Mouse (Mus musculus) hindbrain, embryonic 14.5 days (tissue): Measurements from ENCODE around the gene Clec11a. TPM values are rescaled to one million over a fixed set of nuclear protein-coding genes. Genes with fewer than 3 reads are reported as not detected.

ENCODE experiments used
- ATAC-seq: fragments of 200-750 bp; cut with Nextera tagmentation; 2 replicates; pipeline ENCODE4 v1.8.0; 2017; ENCODE audit warnings: moderate number of reproducible peaks, mild to moderate bottlenecking, moderate TSS enrichment, moderate library complexity; ENCODE audit not compliant: low FRiP score
- DNase-seq: peaks from one replicate; pipeline ENCODE4 v3.0.0-alpha.2; 2015; ENCODE audit warnings: low spot score
- H3K27ac ChIP-seq: fragments of 300-500 bp; sonication (generic); 2 replicates; pipeline ENCODE4 v1.5.1; 2014; ENCODE audit warnings: mild to moderate bottlenecking, moderate library complexity
- H3K27me3 ChIP-seq: fragments of 300-500 bp; sonication (generic); 2 replicates; pipeline ENCODE4 v1.6.1; 2014; ENCODE audit warnings: mild to moderate bottlenecking, low read length, mixed read lengths; ENCODE audit not compliant: control insufficient read depth, insufficient read depth
- H3K36me3 ChIP-seq: fragments of 300-500 bp; sonication (generic); replicated peaks from 2 replicates; pipeline ENCODE4 v1.6.1; 2014; ENCODE audit not compliant: control insufficient read depth, insufficient read depth
- H3K4me1 ChIP-seq: fragments of 300-500 bp; sonication (generic); replicated peaks from 2 replicates; pipeline ENCODE4 v1.6.1; 2014; ENCODE audit warnings: antibody characterized with exemption, low read length, mixed read lengths; ENCODE audit not compliant: control insufficient read depth, insufficient read depth
- H3K4me2 ChIP-seq: fragments of 300-500 bp; sonication (generic); replicated peaks from 2 replicates; pipeline ENCODE4 v1.6.1; 2014; ENCODE audit warnings: mild to moderate bottlenecking, moderate library complexity
- H3K4me3 ChIP-seq: fragments of 300-500 bp; sonication (generic); replicated peaks from 2 replicates; pipeline ENCODE4 v1.5.1; 2014; ENCODE audit warnings: mild to moderate bottlenecking, low read length
- H3K9ac ChIP-seq: fragments of 300-500 bp; sonication (generic); 2 replicates; pipeline ENCODE4 v1.6.1; 2014
- H3K9me3 ChIP-seq: fragments of 300-500 bp; sonication (generic); 2 replicates; pipeline ENCODE4 v1.6.1; 2016; ENCODE audit warnings: low read length; ENCODE audit not compliant: control insufficient read depth
- WGBS: fragments of 180-500 bp; shearing (Covaris S2); extraction: QIAGEN DNeasy Blood & Tissue Kit; methylation state at CpG from one replicate; pipeline ENCODE4 v1.1.7; 2014; 5-methylcytosine and 5-hydroxymethylcytosine counted together
- polyA plus RNA-seq: library from polyadenylated mRNA; unstranded; fragments of >200 nt; fragmentation: Nextera tagmentation; extraction: Ambion mirVana; gene quantifications from 2 replicates; pipeline ENCODE4 v1.2.1, GENCODE M21; 2014

Clec11a gene
- polyA plus RNA-seq, 1 experiment from 2014 or later, result 3.7 TPM

DNA sequence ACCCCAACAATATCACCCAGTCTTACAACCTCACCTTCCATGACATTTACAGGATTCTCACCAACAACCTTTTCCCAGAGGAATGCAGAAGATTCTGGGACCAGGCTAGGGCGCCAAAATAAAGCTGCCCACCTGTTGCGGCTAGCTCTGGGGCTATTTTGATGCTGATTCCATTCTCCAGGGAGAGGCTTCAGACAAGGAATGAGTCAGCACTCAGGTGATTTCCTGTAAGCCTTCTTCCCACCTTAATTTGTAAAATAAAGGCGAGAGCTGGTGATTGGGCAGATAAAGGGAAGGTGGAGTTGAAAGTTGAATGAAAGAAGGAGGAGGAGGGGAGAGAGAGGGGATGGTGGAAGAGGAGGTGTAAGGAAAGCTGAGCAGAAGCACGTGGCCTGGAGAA is 15.3 kb downstream of the Clec11a start:
- H3K27ac ChIP-seq, result no peak overlapping the region
- H3K36me3 ChIP-seq, result no peaks in the 10 kb centered on the region
- H3K4me1 ChIP-seq, result no peaks in the 10 kb centered on the region
- no peaks in the 10 kb centered on the region for H3K27me3 ChIP-seq
- no peak overlapping the region for H3K9ac ChIP-seq
- peaks cover 4% of the 10 kb centered on the region; the same call in 1 of the 2 replicates for H3K9me3 ChIP-seq
- no peak for ATAC-seq
- no peak overlapping the region for H3K4me3 ChIP-seq
- 49% methylated on average over 4 of the region's 4 CpGs for WGBS
- no peak overlapping the region for H3K4me2 ChIP-seq
- no peak for DNase-seq

DNA sequence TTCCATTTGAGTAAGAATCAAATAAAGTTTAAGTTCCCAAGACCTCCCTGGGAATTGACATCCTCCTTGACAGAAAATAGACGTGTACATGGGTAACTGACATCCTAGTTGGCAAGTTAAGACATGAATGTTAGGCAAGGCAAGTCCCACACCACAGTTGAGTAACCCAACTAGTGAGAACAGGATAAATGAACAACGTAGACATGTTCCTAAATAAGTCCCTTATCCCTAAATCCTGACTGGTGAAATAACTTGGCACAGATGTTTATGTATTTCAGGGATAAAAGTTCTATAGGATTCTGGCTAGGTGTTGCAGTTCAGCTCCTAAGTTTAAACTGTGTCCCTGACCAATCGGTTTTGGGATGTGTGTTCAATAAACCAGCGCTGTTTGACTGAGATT is 15.7 kb downstream of the Clec11a start:
- Histone ChIP-seq H3K27ac (no peak overlapping the region), H3K36me3 (no peaks in the 10 kb centered on the region), H3K9ac (no peak overlapping the region), H3K4me1 (no peaks in the 10 kb centered on the region), H3K4me3 (no peak overlapping the region), H3K4me2 (no peak overlapping the region), H3K9me3 (peaks cover 4% of the 10 kb centered on the region; the same call in 1 of the 2 replicates), H3K27me3 (no peaks in the 10 kb centered on the region)
- no peak for ATAC-seq
- 83% methylated on average over 4 of the region's 4 CpGs for WGBS
- DNase-seq, result no peak

DNA sequence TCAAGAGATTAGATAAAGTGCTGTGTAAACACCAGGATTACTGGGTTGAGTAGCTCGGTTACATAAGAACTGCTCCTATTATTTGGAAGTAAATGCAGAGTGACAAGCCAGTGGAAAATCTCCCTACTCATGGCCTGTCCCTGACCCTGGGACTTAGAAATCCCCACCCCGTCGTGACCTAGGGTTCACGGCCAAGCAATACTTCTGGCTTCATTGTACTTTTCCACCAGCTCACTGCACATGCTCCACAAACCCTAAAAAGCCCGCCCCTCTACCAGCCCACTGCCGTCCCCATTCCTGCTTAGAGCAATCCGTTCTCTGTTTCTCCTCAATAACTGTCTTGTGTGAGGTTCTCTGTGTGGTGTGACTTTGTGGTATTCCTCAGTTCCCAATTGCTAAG is 18.9 kb downstream of the Clec11a start:
- Histone ChIP-seq H3K4me2 (no peak overlapping the region), H3K36me3 (no peaks in the 10 kb centered on the region), H3K9ac (no peak overlapping the region), H3K4me3 (no peak overlapping the region), H3K4me1 (no peaks in the 10 kb centered on the region), H3K27ac (no peak overlapping the region), H3K27me3 (no peaks in the 10 kb centered on the region), H3K9me3 (peaks cover 4% of the 10 kb centered on the region; the same call in 1 of the 2 replicates)
- DNase-seq (no peak), ATAC-seq (no peak)
- 73% methylated on average over 7 of the region's 7 CpGs for WGBS

DNA sequence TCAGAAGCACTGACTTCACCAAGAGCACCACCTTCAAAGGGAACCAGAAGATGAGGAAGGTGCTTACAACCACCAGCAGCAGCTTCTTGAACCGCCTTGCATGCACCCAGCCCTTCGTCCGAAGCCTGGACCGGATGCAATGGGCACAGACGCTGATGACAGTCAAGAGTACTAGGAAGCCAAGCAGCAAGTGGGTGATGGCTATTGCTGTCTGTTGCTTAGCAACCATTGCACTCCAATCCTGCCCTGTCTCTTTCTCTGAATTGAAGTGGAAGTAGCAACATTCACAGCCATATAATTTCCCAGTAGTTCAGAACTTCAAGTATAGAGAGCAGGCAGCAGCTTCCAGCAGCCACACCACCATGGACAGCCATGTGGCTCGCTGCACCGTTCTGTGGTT is 25.1 kb downstream of the Clec11a start:
- Histone ChIP-seq H3K27ac (no peak overlapping the region), H3K9me3 (no peaks in the 10 kb centered on the region; the same call in 1 of the 2 replicates), H3K4me1 (no peaks in the 10 kb centered on the region), H3K36me3 (no peaks in the 10 kb centered on the region), H3K9ac (no peak overlapping the region), H3K27me3 (no peaks in the 10 kb centered on the region), H3K4me2 (no peak overlapping the region), H3K4me3 (no peak overlapping the region)
- 67% methylated on average over 7 of the region's 7 CpGs for WGBS
- DNase-seq (no peak), ATAC-seq (no peak)

DNA sequence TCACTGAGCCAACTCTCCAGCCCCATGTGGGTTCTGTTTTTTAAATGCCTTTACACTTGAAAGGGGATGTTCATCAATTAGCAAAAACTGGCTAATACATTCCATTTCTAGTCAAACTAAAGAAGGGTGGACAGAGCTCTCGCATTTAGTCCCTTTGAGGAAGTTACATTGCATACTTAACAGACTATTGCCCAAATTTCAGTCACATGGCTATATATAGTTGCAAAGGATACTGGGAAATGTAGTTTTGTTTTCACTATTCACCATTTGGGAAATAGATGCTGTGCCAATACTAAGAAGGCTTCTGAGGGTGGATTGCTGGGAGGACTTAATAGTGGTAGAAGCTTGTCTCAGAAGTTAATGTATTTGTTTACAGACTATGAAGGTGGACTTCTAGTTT is 25.7 kb downstream of the Clec11a start:
- no peak for ATAC-seq
- Histone ChIP-seq H3K9ac (no peak overlapping the region), H3K9me3 (no peaks in the 10 kb centered on the region), H3K36me3 (no peaks in the 10 kb centered on the region), H3K27ac (no peak overlapping the region), H3K4me1 (no peaks in the 10 kb centered on the region), H3K4me2 (no peak overlapping the region), H3K27me3 (no peaks in the 10 kb centered on the region), H3K4me3 (no peak overlapping the region)
- DNase-seq, result no peak
- 67% methylated on average over 1 of the region's 1 CpGs for WGBS

DNA sequence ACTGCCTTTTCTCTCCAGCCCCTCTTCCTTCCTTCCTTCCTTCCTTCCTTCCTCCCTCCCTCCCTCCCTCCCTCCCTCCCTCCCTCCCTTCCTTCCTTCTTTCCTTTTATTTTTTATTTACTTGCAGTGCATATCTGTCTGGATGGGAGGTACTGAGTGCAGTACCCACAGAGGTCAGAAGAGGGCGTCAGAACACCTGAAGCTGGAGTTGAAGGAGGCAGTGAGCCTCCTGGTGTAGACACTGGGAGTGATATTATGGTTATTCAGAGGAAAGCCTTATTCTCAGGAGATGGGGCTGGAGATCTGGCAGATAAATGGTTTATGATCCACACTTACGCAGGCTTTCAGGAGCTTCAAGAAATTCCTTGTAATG is 29.5 kb downstream of the Clec11a start:
- ATAC-seq (no peak), DNase-seq (no peak)
- Histone ChIP-seq H3K4me1 (no peaks in the 10 kb centered on the region), H3K4me3 (no peak overlapping the region), H3K27me3 (no peaks in the 10 kb centered on the region), H3K9ac (no peak overlapping the region), H3K36me3 (no peaks in the 10 kb centered on the region), H3K4me2 (no peak overlapping the region), H3K27ac (no peak overlapping the region), H3K9me3 (no peaks in the 10 kb centered on the region)
- 39% methylated on average over 2 of the region's 2 CpGs for WGBS

DNA sequence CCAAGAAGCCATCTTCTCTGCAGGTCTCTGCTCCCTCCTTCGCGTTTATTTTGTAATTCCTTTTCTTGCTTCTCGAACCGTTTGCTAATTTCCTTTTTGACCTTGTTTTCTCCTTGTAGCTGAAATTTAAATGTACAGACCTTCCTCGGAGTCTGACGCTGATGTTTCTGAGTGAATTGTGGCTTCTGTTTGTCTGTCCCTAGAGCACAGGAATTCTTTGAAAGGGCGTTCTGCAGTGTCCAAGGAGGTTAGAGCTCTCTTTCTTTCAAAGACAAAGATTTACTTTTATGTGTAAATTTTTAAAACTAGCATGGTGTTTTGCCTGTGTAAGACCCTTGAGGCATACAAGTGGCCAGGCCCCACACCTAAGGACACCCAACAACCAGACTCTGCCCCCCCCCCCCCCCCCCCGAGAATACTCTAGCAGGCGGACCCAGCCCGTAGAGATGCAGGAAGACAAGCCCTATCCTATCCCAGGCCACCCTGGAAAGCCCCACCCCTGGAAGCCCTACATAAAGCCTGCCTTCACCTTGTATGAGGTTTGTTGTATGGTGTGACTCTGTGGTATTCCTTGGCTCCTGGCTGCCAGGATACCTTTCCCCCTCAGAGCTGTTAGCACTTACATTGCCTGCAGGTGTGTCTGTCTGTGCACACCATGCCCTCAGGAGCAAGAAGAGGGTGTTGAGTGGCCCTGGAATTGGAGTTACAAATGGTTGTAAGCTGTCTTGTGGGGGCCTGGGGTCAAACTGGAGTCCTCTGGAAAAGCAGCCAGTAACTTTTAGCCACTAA is 30.0 kb downstream of the Clec11a start:
- no peaks in the 10 kb centered on the region for H3K36me3 ChIP-seq
- H3K4me3 ChIP-seq, result no peak overlapping the region
- no peaks in the 10 kb centered on the region for H3K4me1 ChIP-seq
- ATAC-seq, result no peak
- H3K27ac ChIP-seq, result no peak overlapping the region
- H3K4me2 ChIP-seq, result no peak overlapping the region
- 68% methylated on average over 8 of the region's 10 CpGs for WGBS
- H3K9me3 ChIP-seq, result no peaks in the 10 kb centered on the region
- H3K27me3 ChIP-seq, result no peaks in the 10 kb centered on the region
- no peak overlapping the region for H3K9ac ChIP-seq
- no peak for DNase-seq

DNA sequence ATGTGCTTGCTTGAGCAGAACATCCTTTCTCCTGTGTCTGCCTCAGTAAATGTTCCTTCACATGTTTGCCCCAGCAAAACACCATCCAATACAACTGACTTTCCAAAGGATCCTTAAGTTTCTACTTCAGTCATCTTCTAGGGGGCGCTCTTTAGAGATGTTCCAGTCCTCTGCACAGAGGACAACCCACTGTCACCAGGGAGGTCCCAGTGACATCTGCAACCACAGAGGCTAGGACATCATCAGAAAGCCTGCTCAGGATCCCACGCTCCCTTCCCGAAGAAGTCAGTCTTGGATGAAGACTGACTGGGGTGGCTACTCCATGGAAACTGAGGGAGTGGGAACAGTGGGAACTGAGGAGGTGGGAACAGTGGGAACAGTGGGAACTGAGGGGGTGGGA is 31.2 kb downstream of the Clec11a start:
- no peak overlapping the region for H3K27ac ChIP-seq
- DNase-seq, result no peak
- ATAC-seq, result no peak
- no peak overlapping the region for H3K4me3 ChIP-seq
- H3K4me2 ChIP-seq, result no peak overlapping the region
- 78% methylated on average over 3 of the region's 3 CpGs for WGBS
- no peaks in the 10 kb centered on the region for H3K9me3 ChIP-seq
- no peaks in the 10 kb centered on the region for H3K27me3 ChIP-seq
- H3K36me3 ChIP-seq, result no peaks in the 10 kb centered on the region
- no peak overlapping the region for H3K9ac ChIP-seq
- no peaks in the 10 kb centered on the region for H3K4me1 ChIP-seq

DNA sequence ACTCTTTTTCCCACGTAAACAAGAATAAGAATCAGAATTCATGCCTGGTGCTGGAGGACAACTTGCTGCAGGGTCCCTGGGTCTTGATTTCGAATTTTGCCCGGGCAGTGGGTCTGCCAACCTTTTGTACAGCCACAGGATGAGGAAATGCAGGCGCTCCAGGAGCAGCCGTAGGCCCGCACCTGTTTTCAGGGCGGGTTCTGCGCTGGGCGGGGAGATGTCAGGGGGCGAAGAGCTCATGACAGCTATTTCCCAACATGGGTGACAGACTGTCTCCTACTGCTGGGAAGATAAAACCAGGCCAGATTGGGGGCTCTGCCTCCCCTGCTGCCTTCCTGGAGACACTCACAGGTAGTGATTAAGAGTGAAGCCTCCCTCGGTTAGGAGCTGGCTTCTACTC is 32.6 kb downstream of the Clec11a start:
- DNase-seq (no peak), ATAC-seq (no peak)
- Histone ChIP-seq H3K36me3 (no peaks in the 10 kb centered on the region), H3K9ac (no peak overlapping the region), H3K4me3 (no peak overlapping the region), H3K4me1 (no peaks in the 10 kb centered on the region), H3K9me3 (no peaks in the 10 kb centered on the region), H3K27me3 (no peaks in the 10 kb centered on the region), H3K4me2 (no peak overlapping the region), H3K27ac (no peak overlapping the region)
- 36% methylated on average over 11 of the region's 11 CpGs for WGBS

DNA sequence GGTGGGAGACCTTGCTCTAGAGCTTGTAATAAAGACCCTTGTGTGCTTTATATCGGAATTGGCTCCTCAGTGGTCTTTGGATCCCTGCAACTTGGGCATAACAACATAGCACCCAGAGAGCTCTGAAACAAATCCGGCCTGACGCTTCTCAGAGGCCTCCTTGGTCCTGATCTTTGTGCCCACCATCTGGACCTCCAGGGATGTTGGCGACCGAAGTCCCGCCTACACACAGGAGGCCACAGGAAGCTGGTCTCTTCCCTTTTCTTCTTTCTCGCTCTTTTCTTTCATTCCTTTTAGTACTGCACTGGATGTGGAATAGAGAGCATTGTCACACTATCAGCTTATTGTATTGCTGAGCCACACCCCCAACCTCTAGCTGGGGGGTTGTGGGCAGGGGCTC is 33.3 kb downstream of the Clec11a start:
- DNase-seq, result no peak
- no peaks in the 10 kb centered on the region for H3K27me3 ChIP-seq
- no peak overlapping the region for H3K4me2 ChIP-seq
- no peak for ATAC-seq
- no peaks in the 10 kb centered on the region for H3K36me3 ChIP-seq
- WGBS, result 45% methylated on average over 7 of the region's 7 CpGs
- H3K9ac ChIP-seq, result no peak overlapping the region
- no peaks in the 10 kb centered on the region for H3K4me1 ChIP-seq
- H3K9me3 ChIP-seq, result no peaks in the 10 kb centered on the region
- no peak overlapping the region for H3K27ac ChIP-seq
- no peak overlapping the region for H3K4me3 ChIP-seq
